Mouse (Mus musculus): ENCODE results near the gene Pik3r1. TPM values are rescaled to one million over a fixed set of nuclear protein-coding genes. Genes with fewer than 3 reads are reported as not detected.

Gene Pik3r1
- polyA plus RNA-seq, 1 experiment from 2014 or later, result 63.0 TPM

GRCm38 (mm10) chr13:101798522-101798921 lies 30.5 kb upstream of the Pik3r1 start:
- no peaks in the 10 kb centered on the region for H3K9me3 ChIP-seq (replicated peaks)

DNA sequence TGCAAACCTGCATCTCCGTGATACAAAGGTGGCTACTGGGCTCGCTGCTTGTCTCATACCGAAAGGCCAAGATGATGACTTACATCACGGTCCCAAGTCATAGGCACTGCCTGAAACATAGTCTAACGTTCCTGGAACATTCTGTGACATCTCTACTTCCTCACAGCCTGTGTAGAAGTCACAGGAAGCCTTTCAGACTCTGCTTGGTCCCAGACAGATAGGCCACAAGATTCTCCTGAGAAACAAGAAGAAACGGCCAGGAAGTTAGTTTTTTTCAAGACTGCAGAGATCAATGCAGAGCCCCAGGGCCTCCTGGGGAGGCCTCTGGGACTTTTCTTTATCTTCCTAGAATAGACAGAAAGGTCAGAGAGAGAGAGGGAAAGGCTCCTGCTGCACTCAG lies 29.0 kb upstream of the Pik3r1 start:
- Histone ChIP-seq H3K4me3 (replicated peaks) (no peak overlapping the region), H3K9ac (replicated peaks) (no peak overlapping the region)

More at GRCm38 (mm10) chr13:101798522-101798921, 30.5 kb upstream of the Pik3r1 start:
- Histone ChIP-seq H3K36me3 (no peaks in the 10 kb centered on the region), H3K4me2 (no peak overlapping the region), H3K27me3 (replicated peaks) (no peaks in the 10 kb centered on the region), H3K4me3 (replicated peaks) (no peak overlapping the region), H3K9ac (replicated peaks) (no peak overlapping the region), H3K4me1 (peaks cover 14% of the 10 kb centered on the region), H3K27ac (replicated peaks) (no peak overlapping the region)
- ATAC-seq (ENCODE audit: low FRiP score), result no peak
- 92% methylated on average over 4 of the region's 4 CpGs for WGBS

GRCm38 (mm10) chr13:101785705-101786104 lies 17.7 kb upstream of the Pik3r1 start:
- 81% methylated on average over 4 of the region's 4 CpGs for WGBS
- Histone ChIP-seq H3K4me1 (no peaks in the 10 kb centered on the region), H3K27ac (replicated peaks) (no peak overlapping the region), H3K27me3 (replicated peaks) (no peaks in the 10 kb centered on the region), H3K4me3 (replicated peaks) (no peak overlapping the region), H3K36me3 (no peaks in the 10 kb centered on the region), H3K4me2 (no peak overlapping the region), H3K9me3 (replicated peaks) (no peaks in the 10 kb centered on the region), H3K9ac (replicated peaks) (no peak overlapping the region)
- ATAC-seq (ENCODE audit: low FRiP score), result no peak

More for the DNA sequence above, 29.0 kb upstream of the Pik3r1 start:
- no peak overlapping the region for H3K4me2 ChIP-seq
- 65% methylated on average over 6 of the region's 6 CpGs for WGBS
- no peaks in the 10 kb centered on the region for H3K27me3 ChIP-seq (replicated peaks)
- no peak for ATAC-seq (ENCODE audit: low FRiP score)
- no peaks in the 10 kb centered on the region for H3K9me3 ChIP-seq (replicated peaks)
- peaks cover 14% of the 10 kb centered on the region for H3K4me1 ChIP-seq
- H3K36me3 ChIP-seq, result no peaks in the 10 kb centered on the region
- no peak overlapping the region for H3K27ac ChIP-seq (replicated peaks)

GRCm38 (mm10) chr13:101784651-101785289 lies 16.8 kb upstream of the Pik3r1 start:
- no peak for ATAC-seq (ENCODE audit: low FRiP score)
- no peaks in the 10 kb centered on the region for H3K27me3 ChIP-seq (replicated peaks)

GRCm38 (mm10) chr13:101779011-101779410 lies 11.0 kb upstream of the Pik3r1 start:
- 93% methylated on average over 4 of the region's 4 CpGs for WGBS
- Histone ChIP-seq H3K27me3 (replicated peaks) (no peaks in the 10 kb centered on the region), H3K36me3 (no peaks in the 10 kb centered on the region), H3K4me1 (no peaks in the 10 kb centered on the region), H3K9me3 (replicated peaks) (no peaks in the 10 kb centered on the region), H3K4me2 (no peak overlapping the region), H3K27ac (replicated peaks) (no peak overlapping the region), H3K9ac (replicated peaks) (no peak overlapping the region), H3K4me3 (replicated peaks) (no peak overlapping the region)
- ATAC-seq (ENCODE audit: low FRiP score), result no peak

More at GRCm38 (mm10) chr13:101784651-101785289, 16.8 kb upstream of the Pik3r1 start:
- Histone ChIP-seq H3K9me3 (replicated peaks) (no peaks in the 10 kb centered on the region), H3K4me2 (no peak overlapping the region), H3K4me1 (no peaks in the 10 kb centered on the region), H3K9ac (replicated peaks) (no peak overlapping the region), H3K4me3 (replicated peaks) (no peak overlapping the region), H3K27ac (replicated peaks) (no peak overlapping the region), H3K36me3 (no peaks in the 10 kb centered on the region)
- WGBS, result 90% methylated on average over 13 of the region's 13 CpGs

DNA sequence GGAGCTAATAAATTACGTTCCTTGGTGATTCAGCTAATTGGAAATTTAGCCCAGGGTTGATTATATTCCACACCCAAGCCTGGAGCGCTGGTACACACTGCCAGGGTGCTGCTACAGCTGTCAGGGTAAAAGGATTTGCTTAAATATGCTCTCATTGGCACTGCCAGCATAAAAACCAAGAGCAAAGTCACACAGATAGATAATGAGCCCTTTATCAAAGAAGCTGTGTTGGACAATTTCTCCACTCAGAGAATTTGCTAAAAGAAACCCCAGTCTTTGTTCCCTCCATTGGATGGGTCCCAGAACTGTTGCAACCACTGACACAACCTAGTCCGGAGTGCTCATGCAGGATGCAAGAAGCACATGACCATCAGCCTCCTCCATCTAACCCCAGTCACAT lies 9.8 kb upstream of the Pik3r1 start:
- H3K36me3 ChIP-seq, result no peaks in the 10 kb centered on the region
- no peak for ATAC-seq (ENCODE audit: low FRiP score)
- H3K4me1 ChIP-seq, result no peaks in the 10 kb centered on the region
- H3K4me2 ChIP-seq, result no peak overlapping the region
- H3K27ac ChIP-seq (replicated peaks), result no peak overlapping the region
- H3K27me3 ChIP-seq (replicated peaks), result no peaks in the 10 kb centered on the region
- no peak overlapping the region for H3K9ac ChIP-seq (replicated peaks)
- WGBS, result 42% methylated on average over 3 of the region's 3 CpGs
- no peak overlapping the region for H3K4me3 ChIP-seq (replicated peaks)
- no peaks in the 10 kb centered on the region for H3K9me3 ChIP-seq (replicated peaks)

- Histone ChIP-seq H3K36me3 (no peaks in the 10 kb centered on the region), H3K9ac (replicated peaks) (no peak overlapping the region), H3K4me3 (replicated peaks) (no peak overlapping the region), H3K4me1 (peaks cover 12% of the 10 kb centered on the region), H3K27me3 (replicated peaks) (no peaks in the 10 kb centered on the region), H3K4me2 (no peak overlapping the region), H3K9me3 (replicated peaks) (no peaks in the 10 kb centered on the region), H3K27ac (replicated peaks) (no peak overlapping the region)
- no peak for ATAC-seq (ENCODE audit: low FRiP score)
Observed at GRCm38 (mm10) chr13:101771071-101771470, 3.1 kb upstream of the Pik3r1 start.

GRCm38 (mm10) chr13:101769955-101770354 lies 1.9 kb upstream of the Pik3r1 start:
- H3K4me1 ChIP-seq, result peaks cover 23% of the 10 kb centered on the region
- no peaks in the 10 kb centered on the region for H3K27me3 ChIP-seq (replicated peaks)
- no peaks in the 10 kb centered on the region for H3K9me3 ChIP-seq (replicated peaks)
- H3K36me3 ChIP-seq, result no peaks in the 10 kb centered on the region
- no peak overlapping the region for H3K4me3 ChIP-seq (replicated peaks)
- ATAC-seq (ENCODE audit: low FRiP score), result no peak
- no peak overlapping the region for H3K27ac ChIP-seq (replicated peaks)
- WGBS, result 85% methylated on average over 4 of the region's 4 CpGs
- no peak overlapping the region for H3K4me2 ChIP-seq
- H3K9ac ChIP-seq (replicated peaks), result no peak overlapping the region

GRCm38 (mm10) chr13:101768630-101768991 lies 594 bp upstream of the Pik3r1 start:
- no peaks in the 10 kb centered on the region for H3K9me3 ChIP-seq (replicated peaks)
- peak overlapping the region; percentile 94 for H3K27ac ChIP-seq (replicated peaks)
- H3K4me2 ChIP-seq, result peak overlapping the region; percentile 95
- WGBS, result under 1% methylated on average over 17 of the region's 17 CpGs
- H3K27me3 ChIP-seq (replicated peaks), result no peaks in the 10 kb centered on the region
- H3K9ac ChIP-seq (replicated peaks), result peak overlapping the region; percentile 72
- H3K4me3 ChIP-seq (replicated peaks), result peak overlapping the region; percentile 68
- H3K36me3 ChIP-seq, result no peaks in the 10 kb centered on the region
- peaks cover 35% of the 10 kb centered on the region for H3K4me1 ChIP-seq
- ATAC-seq (ENCODE audit: low FRiP score), result peak; percentile 45

GRCm38 (mm10) chr13:101767013-101767808 lies 806 bp downstream of the Pik3r1 start:
- Histone ChIP-seq H3K4me1 (peaks cover 46% of the 10 kb centered on the region), H3K4me2 (peak overlapping the region; percentile 95), H3K36me3 (no peaks in the 10 kb centered on the region), H3K4me3 (replicated peaks) (peak overlapping the region; percentile 68), H3K9me3 (replicated peaks) (no peaks in the 10 kb centered on the region), H3K27ac (replicated peaks) (peak overlapping the region; percentile 94), H3K27me3 (replicated peaks) (no peaks in the 10 kb centered on the region), H3K9ac (replicated peaks) (peak overlapping the region; percentile 93)
- peak; percentile 60 for ATAC-seq (ENCODE audit: low FRiP score)
- WGBS, result under 1% methylated on average over 60 of the region's 60 CpGs

GRCm38 (mm10) chr13:101766605-101767012 lies 1.4 kb downstream of the Pik3r1 start:
- H3K4me2 ChIP-seq, result peak overlapping the region; percentile 95
- WGBS, result 0% methylated on average over 5 of the region's 5 CpGs
- peak overlapping the region; percentile 94 for H3K27ac ChIP-seq (replicated peaks)
- no peaks in the 10 kb centered on the region for H3K9me3 ChIP-seq (replicated peaks)
- H3K36me3 ChIP-seq, result no peaks in the 10 kb centered on the region
- no peak for ATAC-seq (ENCODE audit: low FRiP score)
- peak overlapping the region; percentile 93 for H3K9ac ChIP-seq (replicated peaks)
- H3K4me3 ChIP-seq (replicated peaks), result peak overlapping the region; percentile 68
- H3K4me1 ChIP-seq, result peaks cover 48% of the 10 kb centered on the region
- no peaks in the 10 kb centered on the region for H3K27me3 ChIP-seq (replicated peaks)

GRCm38 (mm10) chr13:101765976-101766375 lies 2.0 kb downstream of the Pik3r1 start:
- H3K4me1 ChIP-seq, result peaks cover 54% of the 10 kb centered on the region
- H3K27ac ChIP-seq (replicated peaks), result no peak overlapping the region
- 16% methylated on average over 3 of the region's 3 CpGs for WGBS

More at GRCm38 (mm10) chr13:101765976-101766375, 2.0 kb downstream of the Pik3r1 start:
- ATAC-seq (ENCODE audit: low FRiP score), result no peak
- H3K27me3 ChIP-seq (replicated peaks), result no peaks in the 10 kb centered on the region
- H3K4me3 ChIP-seq (replicated peaks), result peak overlapping the region; percentile 68
- peak overlapping the region; percentile 95 for H3K4me2 ChIP-seq
- no peaks in the 10 kb centered on the region for H3K36me3 ChIP-seq
- peak overlapping the region; percentile 93 for H3K9ac ChIP-seq (replicated peaks)
- H3K9me3 ChIP-seq (replicated peaks), result no peaks in the 10 kb centered on the region

All from neural tube, embryonic 15.5 days (tissue).